ENCODE assay signal across 33 mouse cellular contexts in genomic region chr3:55131576-55132233, GRCm38 (mm10). TPM values are rescaled to one million over a fixed set of nuclear protein-coding genes. Genes with fewer than 3 reads are reported as not detected.
DNase-seq lines count a peak whose midpoint lies in the region; ATAC-seq and TF ChIP-seq lines count a peak whose summit lies in the region.
"Had no signal": no experiment of that assay in that cellular context is flagged by ENCODE, and none has a peak within 500 bp of the region (broad histone marks: within the 10 kb centered on the region; RNA-seq: fewer than 3 reads in every experiment).

No protein-coding gene starts in this region.

- no peak overlapping the region for H3K9ac ChIP-seq in embryonic facial prominence, embryonic 14.5 days (ENCODE audit: low read depth, low read length)
- H3K9ac ChIP-seq in MEL (ENCODE audit: control insufficient read depth, low read depth, low read length, poor library complexity, severe bottlenecking): no peak overlapping the region
- H3K9ac ChIP-seq: embryonic facial prominence, embryonic 13.5 days; forebrain, embryonic 13.5 days; hindbrain, embryonic 12.5 days had no signal

- TF ChIP-seq EP300 in MEL (IDR thresholded peaks at IDR 0.05; ENCODE audit: low read depth in 1 of 2, low read length in 2 of 2): no peak

- TF ChIP-seq RAD21 in MEL (IDR thresholded peaks at IDR 0.05; ENCODE audit: low read depth, low read length): no peak

- H3K4me3 ChIP-seq in embryonic facial prominence, embryonic 14.5 days (ENCODE audit: low read depth, low read length): no peak overlapping the region
- no peak overlapping the region for H3K4me3 ChIP-seq in embryonic facial prominence, embryonic 10.5 days
- H3K4me3 ChIP-seq in E14TG2a.4 (replicated peaks; ENCODE audit: low read length): 0 out of 2 replicates have a peak overlapping the region, but pooled peaks have one; percentile 23
- H3K4me3 ChIP-seq in MEL (ENCODE audit: control insufficient read depth in 1 of 2, insufficient read depth in 1 of 2, low read depth in 2 of 2, low read length in 2 of 2): no peak overlapping the region
- H3K4me3 ChIP-seq: embryonic facial prominence, embryonic 13.5 days; forebrain, embryonic 10.5 days; forebrain, embryonic 13.5 days; gastrocnemius, adult 2 months; hindbrain, embryonic 12.5 days had no signal

- no peak for TF ChIP-seq POLR2A in MEL (IDR thresholded peaks at IDR 0.05; ENCODE audit: control insufficient read depth in 1 of 2, insufficient read depth in 1 of 2, low read depth in 1 of 2, low read length in 2 of 2, poor library complexity in 1 of 2)

- no peaks in the 10 kb centered on the region for H3K79me2 ChIP-seq in MEL (ENCODE audit: control insufficient read depth, insufficient read depth, low read length, poor library complexity)

- WGBS in embryonic facial prominence, embryonic 14.5 days: 87% methylated on average over 6 of the region's 6 CpGs
- WGBS in embryonic facial prominence, embryonic 10.5 days: 94% methylated on average over 6 of the region's 6 CpGs

- peaks cover 97% of the 10 kb centered on the region for H3K36me3 ChIP-seq in embryonic facial prominence, embryonic 14.5 days (ENCODE audit: control insufficient read depth, insufficient read depth, low read length)
- peaks cover 99% of the 10 kb centered on the region for H3K36me3 ChIP-seq in embryonic facial prominence, embryonic 10.5 days (replicated peaks)
- H3K36me3 ChIP-seq in E14TG2a.4 (ENCODE audit: insufficient read depth, low read length) (peaks cover 34% of the 10 kb centered on the region), MEL (ENCODE audit: control insufficient read depth in 1 of 2, insufficient read depth in 2 of 2, low read length in 2 of 2) (peaks cover 2 to 12% of the 10 kb centered on the region in 2 experiments; a peak in 3 of 4 replicates)

- H3K27me3 ChIP-seq in embryonic facial prominence, embryonic 14.5 days (replicated peaks; ENCODE audit: control insufficient read depth, insufficient read depth, low read length): no peaks in the 10 kb centered on the region
- H3K27me3 ChIP-seq in embryonic facial prominence, embryonic 10.5 days (replicated peaks; ENCODE audit: low read depth, poor library complexity, severe bottlenecking): no peaks in the 10 kb centered on the region
- no peaks in the 10 kb centered on the region for H3K27me3 ChIP-seq in E14TG2a.4 (ENCODE audit: insufficient read depth, low read length)
- H3K27me3 ChIP-seq in MEL (ENCODE audit: control insufficient read depth in 1 of 2, insufficient read depth in 2 of 2, low read length in 2 of 2): no peaks in the 10 kb centered on the region
- H3K27me3 ChIP-seq: embryonic facial prominence, embryonic 13.5 days; forebrain, embryonic 13.5 days; hindbrain, embryonic 12.5 days; Patski had no signal

- no peak for TF ChIP-seq CTCF in E14TG2a.4 (conservative IDR thresholded peaks at IDR 0.05; ENCODE audit: low read length)
- TF ChIP-seq CTCF in MEL (IDR thresholded peaks at IDR 0.05 in 2 of 3, conservative IDR thresholded peaks at IDR 0.05 in 1 of 3; ENCODE audit: control insufficient read depth in 1 of 3, insufficient read depth in 1 of 3, low read depth in 2 of 3, low read length in 3 of 3, poor library complexity in 1 of 3, severe bottlenecking in 1 of 3): no peak

- H3K27ac ChIP-seq in embryonic facial prominence, embryonic 14.5 days (replicated peaks; ENCODE audit: low read depth, low read length): no peak overlapping the region
- no peak overlapping the region for H3K27ac ChIP-seq in embryonic facial prominence, embryonic 10.5 days (replicated peaks)
- H3K27ac ChIP-seq in MEL (ENCODE audit: control insufficient read depth, low read depth, low read length): no peak overlapping the region
- H3K27ac ChIP-seq: embryonic facial prominence, embryonic 13.5 days; forebrain, embryonic 10.5 days; forebrain, embryonic 13.5 days; gastrocnemius, adult 2 months; hindbrain, embryonic 12.5 days had no signal

- ATAC-seq in embryonic facial prominence, embryonic 14.5 days (ENCODE audit: low read depth): no peak
- ATAC-seq: activated CD4-positive, CD25-positive, alpha-beta regulatory T cell, adult 4 months; forebrain, embryonic 13.5 days; forebrain, embryonic 16.5 days; hindbrain, embryonic 16.5 days; inflammation-experienced regulatory T-cells, adult 6 months; intestine, embryonic 16.5 days; Patski had no signal

- H3K4me2 ChIP-seq in embryonic facial prominence, embryonic 14.5 days (ENCODE audit: low read depth, low read length): no peak overlapping the region
- H3K4me2 ChIP-seq: embryonic facial prominence, embryonic 13.5 days; forebrain, embryonic 13.5 days; heart, embryonic 11.5 days; hindbrain, embryonic 12.5 days had no signal

- H3K4me1 ChIP-seq in embryonic facial prominence, embryonic 14.5 days (ENCODE audit: control insufficient read depth, insufficient read depth, low read length): no peaks in the 10 kb centered on the region
- no peaks in the 10 kb centered on the region for H3K4me1 ChIP-seq in embryonic facial prominence, embryonic 10.5 days
- H3K4me1 ChIP-seq in E14TG2a.4 (replicated peaks; ENCODE audit: low read depth, low read length) (peaks cover 14% of the 10 kb centered on the region), MEL (ENCODE audit: control insufficient read depth in 1 of 2, insufficient read depth in 2 of 2, low read length in 2 of 2) (peaks cover 0 to 3% of the 10 kb centered on the region in 2 experiments; a peak in 1 of 4 replicates)
- H3K4me1 ChIP-seq: embryonic facial prominence, embryonic 13.5 days; forebrain, embryonic 10.5 days; forebrain, embryonic 13.5 days; hindbrain, embryonic 12.5 days had no signal

- no peaks in the 10 kb centered on the region for H3K9me3 ChIP-seq in embryonic facial prominence, embryonic 14.5 days (ENCODE audit: control insufficient read depth, low read length)
- no peaks in the 10 kb centered on the region for H3K9me3 ChIP-seq in embryonic facial prominence, embryonic 10.5 days
- H3K9me3 ChIP-seq in E14TG2a.4 (ENCODE audit: low read length) (no peaks in the 10 kb centered on the region), MEL (replicated peaks; ENCODE audit: insufficient read depth, low read length) (no peaks in the 10 kb centered on the region)
- H3K9me3 ChIP-seq: embryonic facial prominence, embryonic 13.5 days; forebrain, embryonic 10.5 days; forebrain, embryonic 13.5 days; hindbrain, embryonic 12.5 days had no signal

- peak; percentile 17 for DNase-seq in embryonic facial prominence, embryonic 14.5 days (ENCODE audit: low spot score)
- DNase-seq in embryonic facial prominence, embryonic 10.5 days (ENCODE audit: low spot score): no peak
- DNase-seq in MEL (ENCODE audit: low read depth, low spot score): peak; percentile 4
- DNase-seq in brain, adult 2 months (ENCODE audit: low read depth, low spot score): peak; percentile 13
- no peak for DNase-seq in kidney, adult 8-10 months
- DNase-seq in left cerebral cortex, postnatal 10 days (ENCODE audit: extremely low spot score in 1 of 2, low spot score in 2 of 2): no peak
- DNase-seq in urinary bladder, postnatal 4 days (ENCODE audit: low spot score in 2 of 2): no peak
- DNase-seq: adrenal gland, postnatal 10 days; adrenal gland, postnatal 36 days; cerebellum, adult 11 months; cerebellum, adult 2 months; cerebellum, adult 9-11 months; cerebellum, postnatal 25 days; gastrocnemius, adult 2 months; gastrocnemius, postnatal 14 days had no signal

- intact Hi-C loops in left cerebral cortex, postnatal 10 days (cut with DNase I): no loop called here

TF ChIP-seq in MEL, 35 proteins besides CTCF, POLR2A, EP300 and RAD21:
- TF ChIP-seq MEF2A (IDR thresholded peaks at IDR 0.05; ENCODE audit: extremely low read depth, insufficient replicate concordance, low read depth, low read length, poor library complexity, severe bottlenecking): no peak
- no peak for TF ChIP-seq MYB (IDR thresholded peaks at IDR 0.05; ENCODE audit: low read depth, low read length)
- no peak for TF ChIP-seq UBTF (IDR thresholded peaks at IDR 0.05; ENCODE audit: borderline replicate concordance, insufficient read depth, low read depth, low read length)
- TF ChIP-seq CHD2 (IDR thresholded peaks at IDR 0.05; ENCODE audit: low read length): no peak
- TF ChIP-seq NELFE (IDR thresholded peaks at IDR 0.05; ENCODE audit: low read depth, low read length): no peak
- TF ChIP-seq ETS1 (IDR thresholded peaks at IDR 0.05; ENCODE audit: low read depth, low read length): no peak
TF ChIP-seq in MEL: peak in this region for 0.

RNA-seq across cellular contexts. Expression of gene Ccdc169, which starts 5.4 kb away (rescaled TPM):
- 0.09 and 0.22 TPM in 2 replicates for polyA plus RNA-seq in embryonic facial prominence, embryonic 14.5 days (2014; fragmentation: Nextera tagmentation; extraction: Ambion mirVana)
- not detected in 2 replicates for polyA plus RNA-seq in embryonic facial prominence, embryonic 10.5 days (2016; fragmentation: Nextera tagmentation; extraction: Ambion mirVana)
- total RNA-seq in MEL (2012; rRNA removed): 0.19 TPM in 1 of 2 replicates, not detected in the other
- polyA plus RNA-seq in MEL (2012; ENCODE audit: insufficient read depth in 1 of 2, insufficient read length in 2 of 2, low read depth in 1 of 2, low replicate concordance in 2 of 2, missing spikeins in 1 of 2): not detected
- total RNA-seq in left cerebral cortex, postnatal 10 days (2021): under 1 TPM in 1 of 2 experiments, not detected in 1; 0.34 TPM
- total RNA-seq: gastrocnemius, postnatal 14 days; hematopoietic stem cell, adult 5-6 weeks had no signal
- polyA plus RNA-seq: activated CD4-positive, CD25-positive, alpha-beta regulatory T cell, adult 4 months; forebrain, embryonic 10.5 days; heart, embryonic 11.5 days; heart, embryonic 14.5 days; heart, postnatal 0 days; inflammation-experienced regulatory T-cells, adult 6 months; intestine, embryonic 16.5 days had no signal

RNA-seq across cellular contexts. Expression of gene Spg20, which starts 19.8 kb away (rescaled TPM):
- 67.3 and 78.3 TPM in 2 replicates for polyA plus RNA-seq in embryonic facial prominence, embryonic 14.5 days (2014; fragmentation: Nextera tagmentation; extraction: Ambion mirVana)
- polyA plus RNA-seq in embryonic facial prominence, embryonic 10.5 days (2016; fragmentation: Nextera tagmentation; extraction: Ambion mirVana): 72.1 and 75.9 TPM in 2 replicates
- 17.9 and 18.5 TPM in 2 replicates for total RNA-seq in MEL (2012; rRNA removed)
- 10 to 100 TPM in 1 of 2 experiments, not detected in 1; 23.3 TPM for polyA plus RNA-seq in MEL (2012; ENCODE audit: insufficient read depth in 1 of 2, insufficient read length in 2 of 2, low read depth in 1 of 2, low replicate concordance in 2 of 2, missing spikeins in 1 of 2)
- total RNA-seq in left cerebral cortex, postnatal 10 days (2021): 10 to 100 TPM; 13.6 to 20.2 TPM

RNA-seq across cellular contexts. Expression of gene Sohlh2, which starts 50.1 kb away (rescaled TPM):
- 0.15 TPM in 1 of 2 replicates, not detected in the other for polyA plus RNA-seq in embryonic facial prominence, embryonic 14.5 days (2014; fragmentation: Nextera tagmentation; extraction: Ambion mirVana)
- not detected in 2 replicates for polyA plus RNA-seq in embryonic facial prominence, embryonic 10.5 days (2016; fragmentation: Nextera tagmentation; extraction: Ambion mirVana)
- total RNA-seq in MEL (2012; rRNA removed): not detected in 2 replicates
- not detected for polyA plus RNA-seq in MEL (2012; ENCODE audit: insufficient read depth in 1 of 2, insufficient read length in 2 of 2, low read depth in 1 of 2, low replicate concordance in 2 of 2, missing spikeins in 1 of 2)
- total RNA-seq in left cerebral cortex, postnatal 10 days (2021): not detected
- total RNA-seq: adrenal gland, postnatal 10 days; adrenal gland, postnatal 36 days; common myeloid progenitor, adult 5-6 weeks; gastrocnemius, adult 2 months; gastrocnemius, postnatal 14 days; heart, adult 8-10 months; heart, postnatal 25 days; hematopoietic stem cell, adult 5-6 weeks had no signal
- polyA plus RNA-seq: activated CD4-positive, CD25-positive, alpha-beta regulatory T cell, adult 4 months; cerebellum, adult 2 months; embryonic facial prominence, embryonic 13.5 days; forebrain, embryonic 10.5 days; forebrain, embryonic 13.5 days; forebrain, embryonic 16.5 days; heart, embryonic 11.5 days; heart, embryonic 14.5 days; heart, postnatal 0 days; hindbrain, embryonic 12.5 days; inflammation-experienced regulatory T-cells, adult 6 months; intestine, embryonic 16.5 days; Patski had no signal

Comparison
In these comparisons a context has a peak if more than half of its experiments do, and no peak if none do; other contexts are left out.
1. DNase-seq: peak in embryonic facial prominence, embryonic 14.5 days (single experiment), MEL (single experiment) and brain, adult 2 months (single experiment); none in embryonic facial prominence, embryonic 10.5 days (single experiment), kidney, adult 8-10 months (0 of 2), left cerebral cortex, postnatal 10 days (0 of 2) and urinary bladder, postnatal 4 days (0 of 2).